Mouse (Mus musculus) neural tube, embryonic 13.5 days (tissue): Measurements from ENCODE around the gene Krt10. TPM values are rescaled to one million over a fixed set of nuclear protein-coding genes. Genes with fewer than 3 reads are reported as not detected.

ENCODE experiments used
- ATAC-seq: fragments of 200-750 bp; cut with Nextera tagmentation; 2 replicates; pipeline ENCODE4 v1.8.0; 2017; ENCODE audit warnings: low read depth, mild to moderate bottlenecking, moderate TSS enrichment, moderate library complexity
- H3K27ac ChIP-seq: fragments of 300-500 bp; sonication (generic); replicated peaks from 2 replicates; pipeline ENCODE4 v1.5.1; 2015; ENCODE audit warnings: moderate library complexity, mild to moderate bottlenecking, inconsistent platforms
- H3K27me3 ChIP-seq: fragments of 300-500 bp; sonication (generic); 2 replicates; pipeline ENCODE4 v1.6.1; 2015; ENCODE audit warnings: mild to moderate bottlenecking, inconsistent platforms
- H3K36me3 ChIP-seq: fragments of 300-500 bp; sonication (generic); 2 replicates; pipeline ENCODE4 v1.6.1; 2015; ENCODE audit warnings: mild to moderate bottlenecking, inconsistent platforms
- H3K4me1 ChIP-seq: fragments of 300-500 bp; sonication (generic); replicated peaks from 2 replicates; pipeline ENCODE4 v1.6.1; 2015; ENCODE audit warnings: inconsistent platforms
- H3K4me2 ChIP-seq: fragments of 300-500 bp; sonication (generic); 2 replicates; pipeline ENCODE4 v1.6.1; 2015; ENCODE audit warnings: inconsistent platforms, mild to moderate bottlenecking, moderate library complexity
- H3K4me3 ChIP-seq: fragments of 300-500 bp; sonication (generic); 2 replicates; pipeline ENCODE4 v1.5.1; 2015; ENCODE audit warnings: mild to moderate bottlenecking, inconsistent platforms
- H3K9ac ChIP-seq: fragments of 300-500 bp; sonication (generic); 2 replicates; pipeline ENCODE4 v1.6.1; 2015; ENCODE audit warnings: moderate library complexity, mild to moderate bottlenecking, inconsistent platforms
- H3K9me3 ChIP-seq: fragments of 300-500 bp; sonication (generic); 2 replicates; pipeline ENCODE4 v1.6.1; 2016; ENCODE audit warnings: inconsistent platforms
- WGBS: fragments of 180-500 bp; shearing (Covaris S2); methylation state at CpG from one replicate; pipeline ENCODE4 v1.1.7; 2015; 5-methylcytosine and 5-hydroxymethylcytosine counted together
- polyA plus RNA-seq: library from polyadenylated mRNA; unstranded; fragments of >200 nt; fragmentation: Nextera tagmentation; extraction: Ambion mirVana; gene quantifications from 2 replicates; pipeline ENCODE4 v1.2.1, GENCODE M21; 2015

Krt10 gene
- polyA plus RNA-seq, 1 experiment from 2014 or later: 35.6 TPM

DNA sequence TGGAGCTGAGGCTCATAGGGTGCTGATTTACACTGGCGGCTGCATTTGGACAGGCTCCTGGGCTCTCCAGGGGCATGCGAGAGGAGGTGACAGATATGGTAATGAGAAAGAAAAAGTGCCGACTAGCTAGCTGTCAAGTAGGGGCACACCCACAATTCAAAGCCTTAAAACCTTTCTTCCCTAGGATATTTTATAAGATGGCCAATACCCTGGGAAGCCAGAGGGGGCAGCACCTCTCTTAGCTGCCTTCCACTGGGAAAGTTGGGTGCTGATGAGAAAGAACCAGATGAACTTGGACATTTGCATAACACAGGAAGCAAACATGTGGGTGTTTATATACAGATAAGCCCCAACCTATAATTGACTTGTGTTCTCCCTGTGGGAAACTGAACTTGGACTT, 19.9 kb downstream of the Krt10 start:
- no peak for ATAC-seq
- H3K4me2 ChIP-seq: no peak overlapping the region
- no peaks in the 10 kb centered on the region for H3K9me3 ChIP-seq
- WGBS: 19% methylated on average over 3 of the region's 3 CpGs
- no peak overlapping the region for H3K27ac ChIP-seq
- H3K4me1 ChIP-seq: no peaks in the 10 kb centered on the region
- no peaks in the 10 kb centered on the region; the same call in 1 of the 2 replicates for H3K27me3 ChIP-seq
- no peak overlapping the region for H3K4me3 ChIP-seq
- H3K9ac ChIP-seq: no peak overlapping the region
- no peaks in the 10 kb centered on the region for H3K36me3 ChIP-seq

DNA sequence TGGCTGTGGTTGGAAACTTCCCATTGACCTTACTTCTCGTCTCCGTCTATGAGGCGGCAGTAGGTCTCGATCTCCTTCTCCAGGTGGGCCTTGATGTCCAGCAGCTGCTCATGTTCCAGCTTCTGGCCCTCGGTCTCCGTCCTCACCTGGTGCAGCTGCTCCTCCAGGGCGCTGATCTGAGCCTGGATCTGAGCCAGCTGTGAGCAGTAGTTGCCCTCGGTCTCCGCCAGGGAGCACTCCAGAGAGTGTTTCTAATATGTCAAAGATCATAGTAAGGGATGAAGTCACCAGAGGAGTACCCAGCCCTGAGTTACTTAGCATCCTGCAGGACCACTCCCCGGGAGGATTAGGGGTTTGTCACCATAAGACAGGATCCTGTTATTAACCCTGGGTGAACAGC, 22.4 kb downstream of the Krt10 start:
- WGBS: 42% methylated on average over 10 of the region's 10 CpGs
- H3K4me3 ChIP-seq: no peak overlapping the region
- ATAC-seq: no peak
- H3K9me3 ChIP-seq: no peaks in the 10 kb centered on the region
- no peak overlapping the region for H3K4me2 ChIP-seq
- H3K4me1 ChIP-seq: no peaks in the 10 kb centered on the region
- no peak overlapping the region for H3K9ac ChIP-seq
- H3K27ac ChIP-seq: no peak overlapping the region
- H3K27me3 ChIP-seq: no peaks in the 10 kb centered on the region; the same call in 1 of the 2 replicates
- no peaks in the 10 kb centered on the region for H3K36me3 ChIP-seq

GRCm38 (mm10) chr11:99364412-99364811, 24.8 kb downstream of the Krt10 start:
- H3K9me3 ChIP-seq: no peaks in the 10 kb centered on the region
- no peaks in the 10 kb centered on the region for H3K4me1 ChIP-seq
- no peak overlapping the region for H3K4me3 ChIP-seq
- 25% methylated on average over 9 of the region's 9 CpGs for WGBS
- H3K9ac ChIP-seq: no peak overlapping the region
- no peak for ATAC-seq
- no peak overlapping the region for H3K27ac ChIP-seq
- H3K4me2 ChIP-seq: no peak overlapping the region
- H3K27me3 ChIP-seq: no peaks in the 10 kb centered on the region
- no peaks in the 10 kb centered on the region for H3K36me3 ChIP-seq

GRCm38 (mm10) chr11:99361423-99361822, 27.7 kb downstream of the Krt10 start:
- 82% methylated on average over 8 of the region's 8 CpGs for WGBS
- no peaks in the 10 kb centered on the region for H3K4me1 ChIP-seq
- ATAC-seq: no peak
- H3K9ac ChIP-seq: no peak overlapping the region
- H3K36me3 ChIP-seq: no peaks in the 10 kb centered on the region
- no peak overlapping the region for H3K27ac ChIP-seq
- no peaks in the 10 kb centered on the region for H3K9me3 ChIP-seq
- no peak overlapping the region for H3K4me3 ChIP-seq
- H3K27me3 ChIP-seq: no peaks in the 10 kb centered on the region
- H3K4me2 ChIP-seq: no peak overlapping the region

DNA sequence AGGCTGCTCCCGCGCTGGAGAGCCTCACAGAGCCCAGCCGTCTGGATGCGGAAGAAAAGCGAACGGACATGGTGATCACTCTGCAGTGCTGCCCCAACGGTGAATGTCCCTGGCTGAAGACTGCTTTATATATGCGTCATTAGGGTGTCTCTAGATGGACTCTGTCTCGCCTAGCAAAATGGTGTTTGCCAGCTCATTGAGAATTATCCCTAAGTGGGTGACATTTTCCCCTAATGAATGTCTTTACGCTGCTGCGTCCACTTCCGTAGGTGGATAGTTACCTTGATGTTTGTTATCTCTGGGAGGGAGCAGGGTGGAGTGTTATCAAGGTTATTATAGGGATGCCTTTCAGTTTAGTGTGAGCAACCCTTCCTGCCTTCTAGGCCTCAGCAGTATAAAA, 38.2 kb downstream of the Krt10 start, which contains the start of gene Krt27:
Gene Krt27 (minus strand): TSS at position 101 of the 400 bp plus-strand sequence.
- 79% methylated on average over 12 of the region's 12 CpGs for WGBS

GRCm38 (mm10) chr11:99339299-99339847, 49.8 kb downstream of the Krt10 start:
- Histone ChIP-seq H3K9me3 (no peaks in the 10 kb centered on the region), H3K9ac (no peak overlapping the region), H3K4me2 (no peak overlapping the region), H3K4me3 (no peak overlapping the region), H3K36me3 (no peaks in the 10 kb centered on the region), H3K4me1 (peaks cover 7% of the 10 kb centered on the region), H3K27ac (no peak overlapping the region), H3K27me3 (no peaks in the 10 kb centered on the region)
- WGBS: 32% methylated on average over 11 of the region's 11 CpGs
- no peak for ATAC-seq

More for the DNA sequence above, 38.2 kb downstream of the Krt10 start, which contains the start of gene Krt27:
- Histone ChIP-seq H3K4me1 (no peaks in the 10 kb centered on the region), H3K27ac (no peak within 1 kb of the TSS), H3K9ac (no peak within 1 kb of the TSS), H3K27me3 (peaks cover 3% of the 10 kb centered on the region; the same call in 1 of the 2 replicates), H3K36me3 (no peaks in the 10 kb centered on the region), H3K4me3 (no peak within 1 kb of the TSS), H3K9me3 (no peaks in the 10 kb centered on the region), H3K4me2 (no peak within 1 kb of the TSS)
- no peak for ATAC-seq

DNA sequence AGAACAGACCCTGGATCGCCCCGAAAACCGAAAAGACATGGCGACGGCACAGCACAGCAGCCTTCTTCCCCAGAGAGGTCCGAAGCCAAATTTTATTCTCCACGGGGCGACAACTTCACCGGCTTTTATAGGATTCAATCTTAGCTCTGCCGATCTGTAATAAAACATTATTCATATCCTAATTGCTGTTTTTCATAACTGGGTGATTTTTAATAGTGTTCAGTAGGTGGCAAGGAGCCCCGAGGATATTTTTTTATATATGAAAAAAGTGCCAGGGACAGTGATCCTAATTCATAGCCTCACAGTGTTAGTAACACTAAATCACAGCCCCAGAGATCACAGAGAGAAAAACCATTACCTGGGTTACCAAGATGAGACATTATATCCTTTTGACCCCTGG, 51.3 kb downstream of the Krt10 start, which contains the start of gene Krt26:
Gene Krt26 (minus strand): TSS at position 101 of the 400 bp plus-strand sequence.
- H3K4me2 ChIP-seq: no peak within 1 kb of the TSS

More for the DNA sequence above, 51.3 kb downstream of the Krt10 start, which contains the start of gene Krt26:
- Histone ChIP-seq H3K4me3 (no peak within 1 kb of the TSS), H3K36me3 (no peaks in the 10 kb centered on the region), H3K27ac (no peak within 1 kb of the TSS), H3K9me3 (no peaks in the 10 kb centered on the region), H3K27me3 (no peaks in the 10 kb centered on the region), H3K4me1 (peaks cover 7% of the 10 kb centered on the region), H3K9ac (no peak within 1 kb of the TSS)
- 86% methylated on average over 11 of the region's 11 CpGs for WGBS
- no peak for ATAC-seq

Other genes with a start within 250 kb of the Krt10 start
- not detected in 2 replicates for gene Ccr7, start 234.3 kb downstream of the Krt10 start, polyA plus RNA-seq
- 319 and 376 TPM in 2 replicates for gene Smarce1, start 158.3 kb downstream of the Krt10 start, polyA plus RNA-seq
- gene Krt222, start 145.3 kb downstream of the Krt10 start, polyA plus RNA-seq: 4.2 and 5.9 TPM in 2 replicates
- gene Krt24, start 104.1 kb downstream of the Krt10 start, polyA plus RNA-seq: 0.17 and 0.63 TPM in 2 replicates
- gene Krt25, start 66.4 kb downstream of the Krt10 start, polyA plus RNA-seq: 0.19 and 0.22 TPM in 2 replicates
- gene Krt26, start 51.4 kb downstream of the Krt10 start, polyA plus RNA-seq: 0.11 and 0.25 TPM in 2 replicates
- gene Krt27, start 38.3 kb downstream of the Krt10 start, polyA plus RNA-seq: 0.25 and 0.32 TPM in 2 replicates
- gene Krt28, start 14.5 kb downstream of the Krt10 start, polyA plus RNA-seq: 0.89 TPM in 1 of 2 replicates, not detected in the other
- gene Krt12, start 32.9 kb upstream of the Krt10 start, polyA plus RNA-seq: 0.13 TPM in 1 of 2 replicates, not detected in the other
- 0.42 TPM in 1 of 2 replicates, not detected in the other for gene Krt20, start 48.8 kb upstream of the Krt10 start, polyA plus RNA-seq
- gene Krt23, start 103.8 kb upstream of the Krt10 start, polyA plus RNA-seq: 0.19 TPM in 1 of 2 replicates, not detected in the other
- gene Krt39, start 132.0 kb upstream of the Krt10 start, polyA plus RNA-seq: not detected in 2 replicates
- gene Krt40, start 153.8 kb upstream of the Krt10 start, polyA plus RNA-seq: not detected in 2 replicates
- not detected in 2 replicates for gene Krtap3-3, start 161.5 kb upstream of the Krt10 start, polyA plus RNA-seq
- not detected in 2 replicates for gene Krtap3-2, start 167.5 kb upstream of the Krt10 start, polyA plus RNA-seq
- not detected in 2 replicates for gene Gm11939, start 170.1 kb upstream of the Krt10 start, polyA plus RNA-seq
- not detected in 2 replicates for gene Krtap3-1, start 177.3 kb upstream of the Krt10 start, polyA plus RNA-seq
- gene Krtap1-5, start 191.7 kb upstream of the Krt10 start, polyA plus RNA-seq: not detected in 2 replicates
- not detected in 2 replicates for gene Krtap1-4, start 194.3 kb upstream of the Krt10 start, polyA plus RNA-seq
- gene Krtap1-3, start 202.0 kb upstream of the Krt10 start, polyA plus RNA-seq: not detected in 2 replicates
- not detected in 2 replicates for gene Krtap9-3, start 208.7 kb upstream of the Krt10 start, polyA plus RNA-seq
- gene Gm11938, start 213.9 kb upstream of the Krt10 start, polyA plus RNA-seq: not detected in 2 replicates
- gene Gm11937, start 220.8 kb upstream of the Krt10 start, polyA plus RNA-seq: not detected in 2 replicates
- not detected in 2 replicates for gene Krtap2-4, start 225.5 kb upstream of the Krt10 start, polyA plus RNA-seq
- gene Gm11562, start 231.1 kb upstream of the Krt10 start, polyA plus RNA-seq: not detected in 2 replicates
- gene Krtap4-1, start 238.9 kb upstream of the Krt10 start, polyA plus RNA-seq: not detected in 2 replicates
- gene Krtap4-2, start 245.7 kb upstream of the Krt10 start, polyA plus RNA-seq: not detected in 2 replicates